Mouse (Mus musculus): ENCODE results near the gene Slc25a13.
"Not testable (repeated sequence)": the region's sequence is repeated elsewhere in the genome, so short reads cannot be mapped to it uniquely, and the experiment has no call there.

Gene Slc25a13

GRCm38 (mm10) chr6:6201977-6202376 lies 15.0 kb downstream of the Slc25a13 start:
- no peak for DNase-seq

DNA sequence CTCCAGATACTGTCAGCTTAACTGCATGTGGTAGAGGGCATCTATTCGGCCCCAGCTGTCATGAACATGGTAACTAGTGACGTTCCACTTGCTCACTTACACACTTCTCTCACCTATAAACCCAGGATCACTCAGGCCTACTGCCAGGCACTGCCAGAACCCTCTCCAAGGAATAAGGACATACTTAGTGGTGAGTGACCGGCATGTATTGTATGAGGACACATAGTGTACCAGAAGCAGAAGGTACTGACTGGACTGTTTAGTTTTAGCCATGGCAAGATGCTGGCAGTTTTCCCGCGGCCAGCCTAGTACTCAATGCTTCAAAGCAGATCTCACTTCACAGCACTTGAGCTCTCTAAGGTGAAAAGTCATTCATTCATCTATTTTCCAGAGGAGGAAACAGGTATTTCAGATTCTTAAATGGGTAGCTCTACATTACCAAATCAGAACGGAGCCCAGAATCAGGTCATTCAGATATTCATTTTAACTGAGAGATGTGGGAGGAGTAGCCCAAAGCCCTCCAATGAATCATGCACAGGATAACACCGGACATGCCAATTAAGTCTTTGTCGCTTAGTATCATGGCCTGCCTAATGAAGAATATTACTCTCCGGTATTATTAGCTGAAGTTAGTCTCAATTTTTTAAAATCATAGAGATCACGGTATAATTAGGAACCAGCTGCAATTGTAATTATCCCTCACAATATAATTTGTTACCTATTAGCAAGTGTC lies 17.7 kb downstream of the Slc25a13 start:
- DNase-seq, result no peak

- not testable (repeated sequence) for DNase-seq
Measured at GRCm38 (mm10) chr6:6198056-6198455, 18.9 kb downstream of the Slc25a13 start.

- DNase-seq, result no peak
Measured at GRCm38 (mm10) chr6:6197339-6197738, 19.6 kb downstream of the Slc25a13 start.

- DNase-seq, result no peak
Measured at GRCm38 (mm10) chr6:6196527-6196926, 20.4 kb downstream of the Slc25a13 start.

- peak in 1 of 2 experiments; percentile 18 for DNase-seq
Measured at GRCm38 (mm10) chr6:6194831-6195230, 22.1 kb downstream of the Slc25a13 start.

DNA sequence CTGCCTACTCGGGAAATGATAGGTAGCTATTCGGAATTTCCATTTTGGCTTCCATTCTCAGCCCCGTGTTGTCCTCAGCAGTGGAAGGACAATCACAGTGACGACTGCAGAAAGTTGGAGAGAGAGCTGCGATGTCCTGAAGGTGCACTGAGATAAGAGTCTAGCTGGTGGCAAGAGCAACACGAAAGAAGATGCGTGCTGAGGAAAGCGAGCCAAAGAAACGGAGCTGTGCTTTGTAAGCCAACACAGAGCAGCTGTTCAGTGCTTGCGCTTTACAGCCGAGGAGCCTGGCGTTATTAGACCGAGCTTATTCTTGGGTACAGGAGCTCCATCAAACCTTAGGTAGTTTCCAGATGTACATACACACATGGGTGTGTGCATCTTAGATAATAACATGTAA lies 23.1 kb downstream of the Slc25a13 start:
- DNase-seq, result peak in 1 of 2 experiments; percentile 11

GRCm38 (mm10) chr6:6192413-6192812 lies 24.6 kb downstream of the Slc25a13 start:
- DNase-seq, result no peak

GRCm38 (mm10) chr6:6191596-6192337 lies 25.2 kb downstream of the Slc25a13 start:
- peak in 1 of 2 experiments; percentile 23 for DNase-seq

DNA sequence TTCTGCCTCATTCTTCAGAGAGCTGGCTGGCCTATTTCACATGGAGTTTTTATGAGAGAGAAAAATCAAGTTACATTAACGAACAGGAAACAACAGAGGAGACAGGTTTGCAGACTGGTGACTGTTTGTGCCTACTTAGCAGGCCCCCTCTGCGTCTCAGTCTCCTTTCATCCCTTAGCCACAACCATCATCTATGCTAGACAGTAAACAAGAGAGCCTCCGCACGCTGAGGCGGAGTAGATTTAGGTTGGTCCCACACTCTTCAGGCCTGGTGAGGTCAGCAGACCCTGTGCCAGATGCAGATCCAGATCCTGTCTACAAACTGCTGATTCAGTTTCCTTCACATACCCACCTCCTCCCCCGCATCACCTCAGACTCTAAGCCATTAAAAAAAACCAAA lies 28.0 kb downstream of the Slc25a13 start:
- DNase-seq, result no peak

- DNase-seq, result no peak
Measured at GRCm38 (mm10) chr6:6186468-6186867, 30.5 kb downstream of the Slc25a13 start.

DNA sequence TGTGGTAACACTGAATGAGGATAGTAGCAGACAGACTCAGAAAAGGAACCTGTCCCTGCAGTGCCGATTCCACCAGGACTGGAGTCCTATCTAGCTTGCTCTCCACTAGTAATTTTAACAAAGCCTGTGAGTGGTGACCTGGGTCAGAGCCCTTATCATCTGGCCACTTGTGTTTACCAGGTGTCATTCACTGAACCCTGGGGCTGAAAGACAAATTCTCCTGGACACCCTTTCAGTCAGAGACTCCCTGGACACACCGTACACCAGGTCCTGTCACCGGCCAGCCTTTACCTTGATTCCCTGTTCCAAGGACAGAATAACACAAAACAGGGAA lies 31.3 kb downstream of the Slc25a13 start:
- no peak for DNase-seq

DNA sequence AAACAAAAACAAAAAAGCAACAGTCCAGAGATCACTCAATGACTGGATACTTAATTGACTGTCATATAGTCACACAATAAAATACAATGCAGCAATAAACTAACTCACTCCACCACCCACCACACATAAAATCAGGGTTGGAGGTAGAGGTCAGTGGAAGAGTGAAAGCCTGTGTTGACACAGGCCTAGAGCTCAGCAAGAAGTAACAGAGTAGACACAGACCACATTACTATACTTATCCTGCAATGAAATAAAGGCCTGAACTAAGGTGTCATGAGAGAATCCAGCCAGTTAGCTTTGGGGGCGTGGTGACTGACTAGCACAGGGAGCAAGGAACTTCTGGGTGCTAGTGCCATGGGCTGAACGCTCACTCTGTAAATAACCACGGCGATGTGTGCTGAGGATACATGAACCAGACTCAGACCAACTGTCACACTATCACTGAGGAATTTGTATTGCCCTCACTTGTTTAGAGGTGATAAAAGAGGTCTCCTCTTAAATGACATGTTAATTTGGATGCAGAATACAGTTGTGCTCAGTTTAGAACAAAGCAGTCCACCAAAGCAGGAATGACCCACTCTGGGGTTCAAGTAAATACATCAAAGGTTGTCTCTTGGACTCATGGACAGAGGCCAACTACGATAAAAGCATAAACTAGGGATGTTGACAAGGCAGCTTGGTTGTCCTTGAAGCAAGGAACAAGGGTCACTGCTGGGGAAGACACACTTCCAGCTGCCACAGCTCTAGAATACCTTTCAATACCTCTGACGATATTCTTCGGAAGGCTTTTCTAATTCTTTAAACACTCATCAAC lies 31.8 kb downstream of the Slc25a13 start:
- no peak for DNase-seq

- DNase-seq, result no peak
Measured at GRCm38 (mm10) chr6:6183601-6184000, 33.4 kb downstream of the Slc25a13 start.

GRCm38 (mm10) chr6:6182191-6182590 lies 34.8 kb downstream of the Slc25a13 start:
- no peak for DNase-seq

- not testable (repeated sequence) for DNase-seq
Measured at GRCm38 (mm10) chr6:6178341-6178740, 38.6 kb downstream of the Slc25a13 start.

- no peak for DNase-seq
Measured at GRCm38 (mm10) chr6:6175350-6175971, 41.5 kb downstream of the Slc25a13 start.

- DNase-seq, result no peak
Measured at GRCm38 (mm10) chr6:6173935-6174561, 42.9 kb downstream of the Slc25a13 start.

DNA sequence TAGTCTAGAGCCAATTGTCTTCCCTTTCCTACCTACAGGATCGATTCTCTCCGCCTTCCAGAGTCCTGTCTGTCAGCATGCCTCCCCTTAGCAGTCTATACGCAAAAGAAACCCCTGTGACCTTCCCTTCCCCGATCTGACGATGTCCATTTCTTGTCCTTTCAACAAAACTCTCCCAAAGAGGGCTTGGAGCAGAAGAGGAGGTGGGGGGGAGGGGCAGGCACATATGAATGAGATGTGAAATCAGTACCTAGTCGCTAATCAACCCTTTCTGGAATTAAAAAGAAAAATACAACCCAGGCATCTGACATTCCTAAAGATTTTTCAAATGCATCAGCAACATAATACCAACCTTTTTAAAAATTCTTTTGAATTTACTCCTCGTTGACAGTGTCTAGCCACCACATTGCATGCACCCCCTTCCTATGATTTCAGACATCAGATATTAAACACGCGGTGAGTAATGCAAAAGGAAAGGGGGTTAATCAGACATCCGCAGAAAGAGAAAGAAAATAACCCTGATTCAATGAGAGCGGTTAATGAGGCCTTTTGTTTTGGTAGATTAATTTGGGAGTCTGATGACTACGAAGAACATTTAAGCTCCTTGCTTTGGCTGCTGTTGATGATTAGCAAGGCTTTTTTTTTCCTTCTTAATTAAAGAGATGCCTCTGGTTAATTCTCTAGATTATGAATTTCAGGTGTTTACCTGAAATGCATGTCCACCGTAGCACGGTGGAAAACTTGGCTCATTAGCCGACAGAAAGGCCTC lies 43.6 kb downstream of the Slc25a13 start:
- peak in 1 of 2 experiments; percentile 11 for DNase-seq

DNA sequence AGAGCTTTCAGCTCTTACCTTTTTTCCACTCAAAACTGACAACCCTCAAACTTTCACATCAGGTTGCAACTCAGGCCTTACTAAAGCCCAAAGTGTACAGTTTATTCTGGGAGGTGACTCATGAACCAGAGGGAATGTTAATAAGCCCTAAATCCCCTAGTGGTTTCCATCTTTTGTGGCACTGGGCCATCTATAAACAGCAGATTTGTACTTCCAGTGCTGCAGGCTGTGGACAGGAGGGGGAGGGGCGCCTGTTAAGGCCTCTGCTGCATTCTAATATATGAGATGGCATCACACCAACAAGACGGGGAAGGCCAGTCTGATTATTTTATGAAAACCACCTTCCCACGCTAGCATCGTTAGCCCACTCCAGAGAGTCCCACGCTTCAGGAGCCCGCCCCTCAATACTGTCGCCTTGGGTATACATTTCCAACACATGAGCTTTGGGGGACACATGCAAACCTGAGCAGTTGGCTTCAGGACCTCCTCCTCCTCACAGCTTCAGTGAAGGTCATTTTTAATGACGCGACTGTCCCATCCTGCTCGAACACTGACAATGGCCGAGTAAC lies 48.3 kb downstream of the Slc25a13 start:
- no peak for DNase-seq
